Mouse (Mus musculus) kidney, adult 2 months (tissue): Measurements from ENCODE around the gene Coro7.

ENCODE experiments used
- CTCF ChIP-seq: fragments of 200-500 bp; conservative IDR thresholded peaks from 2 replicates; pipeline ENCODE4 v1.5.1; 2011; ENCODE audit warnings: low read depth, mild to moderate bottlenecking, control low read depth, low read length, moderate library complexity, mixed read lengths; ENCODE audit not compliant: insufficient read depth, insufficient read length
- POLR2A ChIP-seq: fragments of 200-500 bp; IDR thresholded peaks from one replicate; pipeline ENCODE4 v1.6.1; 2011; ENCODE audit warnings: low read depth, low read length, control low read depth

- no peak for TF ChIP-seq CTCF
- no peak for TF ChIP-seq POLR2A
Observed at GRCm38 (mm10) chr16:4717866-4718265, 38.3 kb upstream of the Coro7 start.
